Mouse (Mus musculus) C2C12 (cell line): ENCODE measurements at regions not wholly inside any gene's neighbourhood (a gene's known extent, or its start where the extent isn't known, plus 50 kb on each side); places are given as distances from the start of the nearest gene placed in this dataset.

ENCODE experiments used
- CTCF ChIP-seq: IDR thresholded peaks from one replicate; pipeline ENCODE4 v1.5.1; 2011; ENCODE audit not compliant: control insufficient read depth, insufficient read depth, insufficient read length
- FOSL1 ChIP-seq: IDR thresholded peaks from one replicate; pipeline ENCODE4 v1.8.0; 2011; ENCODE audit warnings: mild to moderate bottlenecking, low read length; ENCODE audit not compliant: poor library complexity, insufficient read depth, severe bottlenecking
- MAX ChIP-seq: IDR thresholded peaks from one replicate; pipeline ENCODE4 v1.6.1; 2011; ENCODE audit warnings: mild to moderate bottlenecking, control low read depth
- MYOG ChIP-seq: IDR thresholded peaks from one replicate; pipeline ENCODE4 v1.6.1; 2011; ENCODE audit not compliant: control insufficient read depth, insufficient read length; ENCODE audit errors: extremely low read depth

DNA sequence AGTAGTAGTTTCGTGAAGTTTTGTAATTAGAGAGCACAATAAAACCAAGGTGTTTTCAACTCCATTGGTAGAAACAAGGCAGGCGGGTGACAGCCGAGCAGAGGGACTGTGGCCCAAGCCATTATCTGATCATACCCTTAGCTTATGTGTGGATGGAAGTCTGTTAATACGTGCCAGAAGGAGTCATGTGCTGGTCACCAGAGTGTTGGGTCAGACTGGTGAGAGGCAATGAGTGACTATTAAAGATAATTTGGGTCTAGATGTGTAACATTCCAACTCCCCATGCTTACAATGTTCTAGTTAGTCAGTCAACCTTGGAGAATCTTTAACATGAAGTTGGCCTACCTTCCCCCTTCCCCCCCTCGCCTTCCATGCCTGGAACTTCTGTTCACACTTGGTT lies 151.1 kb upstream of the Tsc22d1 start:
- TF ChIP-seq MAX (no peak), MYOG (no peak), CTCF (no peak), FOSL1 (no peak)
